Mouse (Mus musculus) heart, adult 2 months (tissue): ENCODE measurements around the gene Angptl4.
A peak's percentile ranks its signal among the peaks of the same experiment; 100 is the strongest.

ENCODE experiments used
- CTCF ChIP-seq: fragments of 200-600 bp; IDR thresholded peaks from 2 replicates; pipeline ENCODE4 v1.8.1; 2022; ENCODE audit warnings: antibody characterized with exemption, mild to moderate bottlenecking, moderate library complexity
- EP300 ChIP-seq: fragments of 200-500 bp; IDR thresholded peaks from 2 replicates; pipeline ENCODE4 v1.6.1; 2011; ENCODE audit warnings: low read depth, low read length, control low read depth; ENCODE audit not compliant: insufficient read depth
- POLR2A ChIP-seq: fragments of 200-500 bp; IDR thresholded peaks from 2 replicates; pipeline ENCODE4 v1.6.1; 2011; ENCODE audit warnings: mild to moderate bottlenecking, low read depth, low read length, control low read depth; ENCODE audit not compliant: insufficient read depth

DNA sequence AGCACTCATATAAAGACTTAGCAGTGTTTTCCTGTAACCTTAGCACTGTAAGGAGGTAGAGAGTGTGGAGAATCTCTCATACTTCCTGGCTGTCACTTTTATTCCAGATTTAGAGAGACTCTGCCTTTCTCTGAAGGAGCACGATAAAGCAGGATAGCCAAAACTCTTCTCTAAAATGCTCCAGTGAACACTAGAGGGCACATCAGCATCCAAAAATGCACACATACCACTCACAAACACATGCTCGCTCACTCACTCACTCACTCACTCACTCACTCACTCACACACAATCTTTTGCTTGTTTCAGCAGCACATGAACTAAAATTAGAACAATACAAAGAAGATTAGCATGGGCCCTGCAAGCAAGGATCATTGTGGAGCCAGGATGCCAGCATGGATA lies 52.4 kb downstream of the Angptl4 start:
- TF ChIP-seq POLR2A, result no peak
- TF ChIP-seq CTCF, result peak; percentile 61
- no peak for TF ChIP-seq EP300
